Mouse (Mus musculus): ENCODE measurements around the gene Ighmbp2.

DNA sequence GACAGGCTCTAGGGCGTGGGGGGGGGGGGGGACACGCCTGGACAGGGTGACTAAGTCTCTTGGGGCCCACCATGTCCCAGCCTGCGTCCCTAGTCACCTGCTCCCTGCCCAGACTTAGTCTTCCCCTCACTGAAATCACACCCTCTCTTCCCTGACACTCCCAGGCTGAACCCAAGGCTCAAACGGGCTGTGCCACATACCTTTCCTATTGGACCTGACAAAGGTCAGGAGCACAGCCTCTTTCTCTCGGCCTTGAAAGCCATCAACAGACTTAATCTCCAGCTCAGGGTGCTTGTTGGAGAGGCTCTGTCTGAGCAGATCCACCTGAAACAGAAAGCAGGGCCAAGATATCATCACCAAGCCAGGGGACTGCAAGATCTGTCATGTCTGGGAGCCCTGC is 16.7 kb downstream of the Ighmbp2 start:
- TF ChIP-seq POLR2A (IDR thresholded peaks at IDR 0.05; ENCODE audit: extremely low read depth, insufficient read depth, low read length) = no peak
- no peak for TF ChIP-seq CTCF (IDR thresholded peaks at IDR 0.05; ENCODE audit: extremely low read depth, insufficient read depth, low read length)
